Mouse (Mus musculus) ES-Bruce4 (cell line): Measurements from ENCODE around the gene Mamdc4. TPM values are rescaled to one million over a fixed set of nuclear protein-coding genes. Genes with fewer than 3 reads are reported as not detected.

Experiments
- H3K27ac ChIP-seq: 2 replicates; pipeline ENCODE4 v1.5.1; 2012; ENCODE audit warnings: low read length, inconsistent platforms; ENCODE audit not compliant: insufficient read depth
- H3K27me3 ChIP-seq: 2 replicates; pipeline ENCODE4 v1.6.1; 2012; ENCODE audit warnings: mild to moderate bottlenecking, low read length, inconsistent platforms; ENCODE audit not compliant: control insufficient read depth, poor library complexity, insufficient read depth, severe bottlenecking
- H3K36me3 ChIP-seq: 2 replicates; pipeline ENCODE4 v1.6.1; 2012; ENCODE audit warnings: inconsistent platforms, mild to moderate bottlenecking, low read length, moderate library complexity; ENCODE audit not compliant: control insufficient read depth, poor library complexity, insufficient read depth, severe bottlenecking
- H3K4me1 ChIP-seq: one replicate; pipeline ENCODE4 v1.8.1; 2011; ENCODE audit warnings: low read length; ENCODE audit not compliant: control insufficient read depth, insufficient read depth
- H3K4me3 ChIP-seq: 2 replicates; pipeline ENCODE4 v1.5.1; 2011; ENCODE audit warnings: low read depth, mild to moderate bottlenecking, low read length
- H3K9ac ChIP-seq: 2 replicates; pipeline ENCODE4 v1.6.1; 2012; ENCODE audit warnings: low read depth, mild to moderate bottlenecking, inconsistent platforms; ENCODE audit not compliant: poor library complexity, severe bottlenecking
- H3K9me3 ChIP-seq: replicated peaks from 2 replicates; pipeline ENCODE4 v1.6.1; 2012; ENCODE audit warnings: mild to moderate bottlenecking, low read length, inconsistent platforms; ENCODE audit not compliant: control insufficient read depth, poor library complexity, insufficient read depth, severe bottlenecking
- CTCF ChIP-seq: IDR thresholded peaks from one replicate; pipeline ENCODE4 v1.8.1; 2011; ENCODE audit warnings: low read depth, low read length
- EP300 ChIP-seq: IDR thresholded peaks from 2 replicates; pipeline ENCODE4 v1.6.1; 2011; ENCODE audit warnings: low read depth, low read length; ENCODE audit not compliant: insufficient read depth
- POLR2A ChIP-seq: IDR thresholded peaks from one replicate; pipeline ENCODE4 v1.8.1; 2011; ENCODE audit warnings: low read length; ENCODE audit not compliant: insufficient read depth
- polyA plus RNA-seq: library from polyadenylated mRNA; stranded (reverse); fragments of >200 nt; gene quantifications from 2 replicates; pipeline ENCODE4 v1.2.4, GENCODE M21; 2011; ENCODE audit warnings: low read depth; ENCODE audit not compliant: missing spikeins, insufficient read depth, insufficient read length

Gene Mamdc4
- polyA plus RNA-seq, 1 experiment: 3.7 TPM

GRCm38 (mm10) chr2:25549021-25549991 lies 25.3 kb downstream of the Mamdc4 start:
- TF ChIP-seq EP300 (no peak), POLR2A (no peak), CTCF (no peak)
- Histone ChIP-seq H3K27ac (no peak overlapping the region), H3K9me3 (no peaks in the 10 kb centered on the region), H3K27me3 (no peaks in the 10 kb centered on the region), H3K4me1 (peaks cover 2% of the 10 kb centered on the region), H3K9ac (no peak overlapping the region), H3K4me3 (no peak overlapping the region), H3K36me3 (no peaks in the 10 kb centered on the region)

DNA sequence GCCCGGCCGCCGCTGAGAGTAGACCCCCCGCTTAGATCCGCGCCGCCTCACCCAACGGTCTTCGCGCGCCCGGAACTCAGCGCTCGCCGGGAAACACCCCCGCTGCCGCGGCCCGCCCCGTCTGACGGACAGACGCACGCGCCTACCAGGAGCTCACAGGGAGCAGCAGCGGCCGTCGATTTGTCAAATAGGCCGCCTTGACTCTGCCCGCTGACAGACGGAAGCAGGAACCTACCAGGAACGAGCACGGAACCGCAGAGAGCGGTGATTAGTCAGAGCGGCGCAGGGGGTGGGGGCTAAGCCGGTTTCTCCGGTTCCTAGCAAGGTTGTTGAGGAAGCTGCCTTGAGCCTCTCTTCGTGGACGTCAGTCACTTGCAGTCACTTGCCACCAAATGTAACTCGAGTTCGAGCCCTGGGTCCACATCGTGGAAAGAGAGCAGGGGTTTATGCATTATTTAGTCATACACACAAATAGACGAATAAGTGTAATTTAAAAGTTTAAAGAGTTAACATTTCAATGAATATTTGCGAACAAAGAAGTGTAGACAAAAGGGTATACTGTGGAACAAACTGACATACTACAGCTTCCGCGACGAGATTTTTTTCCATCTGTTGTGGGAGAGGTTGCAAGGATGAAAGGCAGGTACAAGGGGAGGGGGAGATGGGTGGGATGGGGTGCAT lies 27.7 kb downstream of the Mamdc4 start, which contains the start of gene Traf2:
Gene Traf2, minus strand, starts transcription at position 130 of the 681 bp plus-strand sequence.
- H3K9me3 ChIP-seq: no peaks in the 10 kb centered on the region
- TF ChIP-seq POLR2A (peak; percentile 7), EP300 (no peak)
- H3K36me3 ChIP-seq: no peaks in the 10 kb centered on the region
- H3K27me3 ChIP-seq: no peaks in the 10 kb centered on the region
- H3K27ac ChIP-seq: no peak within 1 kb of the TSS
- H3K4me3 ChIP-seq: peak within 1 kb of the TSS; percentile 69
- peak within 1 kb of the TSS; percentile 70 for H3K9ac ChIP-seq
- H3K4me1 ChIP-seq: peaks cover 2% of the 10 kb centered on the region

DNA sequence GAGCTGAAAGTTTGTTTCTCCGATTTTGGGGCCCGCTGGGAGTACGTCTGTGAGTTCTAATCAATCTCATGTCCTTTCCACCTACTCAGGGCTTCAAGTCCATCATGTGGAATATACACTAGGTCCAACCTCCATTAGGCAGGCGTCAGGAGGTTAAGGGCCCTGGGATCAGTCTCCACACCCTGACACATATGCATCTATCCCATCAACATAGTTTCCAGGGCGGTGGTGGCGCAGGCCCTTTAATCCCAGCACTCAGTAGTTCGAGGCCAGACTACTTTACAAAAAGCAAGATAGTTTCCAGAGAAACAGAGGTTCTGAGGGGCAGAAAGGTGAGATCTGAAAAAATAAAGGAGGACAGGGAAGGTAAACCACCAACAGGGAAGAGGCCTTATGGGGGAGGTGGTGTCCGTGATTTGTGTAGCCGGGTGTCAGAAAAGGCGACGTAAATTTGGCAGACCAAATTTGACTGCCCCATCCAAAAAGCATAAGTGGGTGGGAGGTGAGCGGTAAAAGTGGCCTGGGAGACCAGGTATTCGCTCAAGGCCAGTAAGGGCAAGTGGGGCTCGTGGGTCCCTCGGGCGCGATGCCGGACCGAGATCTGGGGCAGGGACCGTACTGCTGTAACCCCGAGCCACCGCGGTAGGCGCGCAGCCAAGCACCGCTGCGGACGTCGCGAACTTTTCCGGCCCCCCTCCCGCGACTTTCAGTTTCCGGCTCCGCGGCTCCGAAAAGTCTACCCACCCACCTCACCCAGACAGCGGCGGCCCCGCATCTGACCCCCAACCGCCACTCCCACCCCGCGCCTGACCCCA lies 28.4 kb downstream of the Mamdc4 start:
- Histone ChIP-seq H3K27me3 (no peaks in the 10 kb centered on the region), H3K27ac (no peak overlapping the region)

DNA sequence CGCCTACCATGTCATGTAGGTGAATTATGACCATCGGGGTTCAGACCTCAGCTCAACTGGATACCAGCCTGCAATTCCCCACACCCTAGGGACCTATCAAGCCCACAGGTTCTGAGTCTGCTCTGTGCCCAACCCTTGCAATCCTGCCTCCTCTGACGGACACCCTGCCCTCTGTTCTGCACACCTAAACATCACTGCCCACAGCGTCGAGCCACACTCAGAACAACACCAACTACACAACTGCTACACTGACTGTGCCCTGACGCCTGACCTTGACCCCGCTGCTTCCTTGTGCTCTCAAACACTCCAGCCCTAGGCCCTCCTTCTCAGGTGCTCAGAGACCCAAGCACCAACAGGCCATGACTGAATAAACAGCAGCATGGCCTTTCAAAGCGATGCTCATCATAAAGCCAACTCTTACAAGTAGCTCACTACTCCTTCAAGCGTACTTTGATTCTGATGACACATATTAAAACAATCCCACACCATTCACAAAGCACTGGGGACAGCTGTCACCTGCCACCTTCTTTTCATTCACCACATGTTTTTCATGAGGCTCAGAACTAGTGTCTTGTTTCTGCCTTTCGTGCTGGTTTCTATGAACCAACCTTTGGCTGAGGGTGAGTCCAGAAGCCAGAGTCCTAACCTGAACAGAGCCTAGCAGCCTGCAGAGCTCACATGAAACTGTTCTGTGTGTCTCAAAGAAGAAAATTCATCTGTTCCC lies 32.8 kb downstream of the Mamdc4 start:
- H3K27ac ChIP-seq: no peak overlapping the region
- no peak overlapping the region for H3K4me3 ChIP-seq
- no peaks in the 10 kb centered on the region for H3K27me3 ChIP-seq
- no peaks in the 10 kb centered on the region; the same call in 1 of the 2 replicates for H3K36me3 ChIP-seq
- no peaks in the 10 kb centered on the region for H3K9me3 ChIP-seq
- no peak overlapping the region for H3K9ac ChIP-seq
- TF ChIP-seq EP300 (no peak), CTCF (no peak), POLR2A (no peak)
- peaks cover 2% of the 10 kb centered on the region for H3K4me1 ChIP-seq

More for the DNA sequence above, 28.4 kb downstream of the Mamdc4 start:
- Histone ChIP-seq H3K4me3 (peak overlapping the region; percentile 69), H3K9me3 (no peaks in the 10 kb centered on the region), H3K36me3 (no peaks in the 10 kb centered on the region), H3K9ac (peak overlapping the region; percentile 70), H3K4me1 (peaks cover 2% of the 10 kb centered on the region)
- TF ChIP-seq CTCF: no peak
- TF ChIP-seq POLR2A: no peak
- no peak for TF ChIP-seq EP300

- no peaks in the 10 kb centered on the region; the same call in 1 of the 2 replicates for H3K36me3 ChIP-seq
- H3K9me3 ChIP-seq: no peaks in the 10 kb centered on the region
- no peak overlapping the region for H3K27ac ChIP-seq
- H3K4me3 ChIP-seq: no peak overlapping the region
- no peaks in the 10 kb centered on the region for H3K27me3 ChIP-seq
- no peak for TF ChIP-seq POLR2A
- no peak for TF ChIP-seq CTCF
- no peak for TF ChIP-seq EP300
- H3K4me1 ChIP-seq: peaks cover 2% of the 10 kb centered on the region
- H3K9ac ChIP-seq: no peak overlapping the region
These were observed 34.1 kb downstream of the Mamdc4 start for GRCm38 (mm10) chr2:25540541-25540948.
